Mouse (Mus musculus): Measurements from ENCODE around the gene Gm29666.
A peak's percentile ranks its signal among the peaks of the same experiment; 100 is the strongest.
"Not testable (repeated sequence)": the region's sequence is repeated elsewhere in the genome, so short reads cannot be mapped to it uniquely, and the experiment has no call there.

Gene Gm29666

DNA sequence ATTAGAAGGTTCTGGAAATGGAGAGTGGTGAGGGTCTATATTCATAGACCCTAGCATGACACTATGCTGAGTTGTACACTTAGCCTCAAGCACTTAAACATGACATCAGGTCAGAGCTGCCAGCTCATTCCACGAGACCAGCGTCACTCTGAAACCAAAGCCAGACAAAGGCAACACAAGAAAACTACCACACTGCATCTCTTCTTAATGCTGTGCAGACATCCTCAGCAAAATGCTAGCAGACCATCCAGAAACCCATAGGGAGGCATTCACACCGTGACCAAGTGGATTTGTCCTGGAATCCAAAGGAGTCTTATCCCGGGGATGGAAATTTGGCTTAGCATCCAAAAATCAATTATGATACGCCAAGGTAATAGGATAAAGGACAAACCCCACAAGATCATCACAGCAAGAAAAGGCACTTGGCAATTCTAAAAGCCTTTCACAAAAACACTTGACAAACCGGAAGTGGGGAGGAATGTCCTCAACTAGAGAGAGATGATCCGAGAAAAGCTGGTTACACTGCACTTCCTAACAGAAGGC, 15.9 kb downstream of the Gm29666 start:
- no peak for DNase-seq

GRCm38 (mm10) chr15:84898077-84898476, 21.8 kb downstream of the Gm29666 start:
- DNase-seq: no peak

DNA sequence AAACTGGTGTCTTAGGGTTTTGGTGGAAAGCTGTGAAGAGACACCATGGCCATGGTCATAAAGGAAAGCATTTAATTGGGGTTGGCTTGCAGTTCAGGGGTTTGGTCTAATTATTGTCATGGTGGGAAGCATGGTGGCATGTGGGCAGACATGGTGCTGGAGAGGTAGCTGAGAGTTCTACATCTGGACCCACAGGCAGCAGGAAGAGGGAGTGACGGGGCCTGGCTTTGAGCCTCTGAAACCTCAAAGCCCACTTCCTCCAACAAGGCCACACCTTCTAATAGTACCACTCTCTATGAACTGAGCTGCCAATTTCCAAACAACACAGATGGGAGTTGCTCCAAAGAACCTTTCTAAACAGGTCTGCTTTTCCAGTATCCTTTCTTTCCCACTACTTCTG, 23.2 kb downstream of the Gm29666 start:
- DNase-seq: no peak

GRCm38 (mm10) chr15:84896216-84896615, 23.6 kb downstream of the Gm29666 start:
- not testable (repeated sequence) for DNase-seq

- peak; percentile 67 for DNase-seq
These were observed 28.2 kb downstream of the Gm29666 start for GRCm38 (mm10) chr15:84891658-84892057.

- no peak for DNase-seq
These were observed 28.6 kb downstream of the Gm29666 start for GRCm38 (mm10) chr15:84891246-84891645.

- no peak for DNase-seq
These were observed 31.8 kb downstream of the Gm29666 start for GRCm38 (mm10) chr15:84888066-84888465.

- peak; percentile 77 for DNase-seq
These were observed 42.6 kb downstream of the Gm29666 start for GRCm38 (mm10) chr15:84877029-84877815.

DNA sequence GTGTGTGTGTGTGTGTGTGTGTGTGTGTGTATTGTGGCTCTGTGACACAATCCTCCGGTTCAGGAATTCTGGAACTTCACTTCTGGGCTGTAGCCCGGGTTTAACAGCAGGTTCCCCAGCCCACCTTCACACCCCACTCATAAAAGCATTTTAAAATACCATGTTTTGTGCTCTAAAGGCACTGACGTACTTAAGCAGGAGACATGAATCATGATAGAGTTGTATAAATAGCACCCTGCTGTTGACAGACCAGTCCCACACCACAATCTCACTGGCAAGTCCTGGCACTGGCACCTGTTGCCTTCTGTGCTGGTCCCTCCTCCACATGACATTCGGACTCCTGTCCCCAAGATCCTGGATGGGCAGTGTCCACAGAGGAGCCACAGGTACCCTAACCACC, 46.0 kb downstream of the Gm29666 start:
- peak; percentile 66 for DNase-seq

- peak; percentile 28 for DNase-seq
These were observed 46.8 kb downstream of the Gm29666 start for GRCm38 (mm10) chr15:84873079-84873478.

DNA sequence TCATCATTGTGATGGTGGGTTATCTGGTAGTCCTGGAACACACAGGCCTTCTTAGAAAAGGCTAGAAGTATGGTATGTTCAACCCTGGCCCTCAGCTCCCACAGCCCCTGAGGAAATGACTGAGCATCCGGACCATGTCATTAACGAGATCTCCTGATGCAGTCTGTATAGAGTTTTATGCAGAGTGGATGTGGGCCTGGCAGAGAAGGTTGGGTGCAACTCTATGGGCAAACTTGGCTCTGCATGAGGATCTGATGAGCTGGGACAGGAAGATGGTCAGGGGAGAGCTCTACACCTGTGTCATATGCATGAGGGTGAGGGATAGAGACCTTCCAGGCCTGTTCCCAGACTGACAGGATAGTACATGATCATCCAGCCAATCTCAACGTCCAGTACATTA, 48.0 kb downstream of the Gm29666 start:
- DNase-seq: no peak

GRCm38 (mm10) chr15:84861911-84862310, 57.9 kb downstream of the Gm29666 start:
- peak; percentile 51 for DNase-seq
